Mouse (Mus musculus): Measurements from ENCODE around the gene Crk. TPM values are rescaled to one million over a fixed set of nuclear protein-coding genes. Genes with fewer than 3 reads are reported as not detected.

Crk gene
- polyA plus RNA-seq, 1 experiment from 2014 or later = 108 TPM

DNA sequence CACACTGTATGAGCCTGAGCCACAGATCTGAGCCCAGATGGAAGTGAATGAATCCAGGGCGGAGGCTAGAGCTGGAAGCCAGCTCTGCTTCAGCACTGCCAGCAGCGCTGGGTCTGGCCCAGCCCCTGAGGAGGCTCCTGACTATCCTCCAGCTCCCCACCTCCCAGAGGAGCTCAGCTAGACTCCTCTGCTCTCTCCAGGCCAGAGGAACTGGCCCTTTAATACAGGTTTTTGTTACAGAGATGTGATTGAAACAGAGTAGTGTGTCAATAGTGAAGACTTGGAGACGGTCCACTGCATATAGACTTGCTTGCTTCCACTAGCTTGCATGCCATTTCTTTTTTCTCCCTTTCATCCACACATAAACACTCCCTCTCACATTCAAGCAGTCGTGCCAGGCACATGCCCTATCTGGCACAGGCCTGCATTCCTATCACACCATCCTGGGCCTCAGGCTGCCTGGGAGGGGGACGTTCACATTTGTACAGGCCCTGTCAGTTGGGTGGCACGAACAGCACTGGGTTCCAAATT lies 31.3 kb upstream of the Crk start:
- WGBS = 57% methylated on average over 6 of the region's 6 CpGs
- no peak overlapping the region for H3K27ac ChIP-seq (ENCODE audit: low read length)
- H3K27me3 ChIP-seq (ENCODE audit: control insufficient read depth, insufficient read depth, low read depth, low read length) = no peaks in the 10 kb centered on the region
- H3K4me3 ChIP-seq (ENCODE audit: low read length) = no peak overlapping the region
- H3K9ac ChIP-seq (ENCODE audit: low read length) = no peak overlapping the region
- H3K9me3 ChIP-seq (ENCODE audit: control insufficient read depth, low read length) = no peaks in the 10 kb centered on the region
- ATAC-seq (ENCODE audit: low read depth) = no peak
- H3K4me1 ChIP-seq (replicated peaks; ENCODE audit: control insufficient read depth, insufficient read depth, low read length) = peaks cover 13% of the 10 kb centered on the region
- no peaks in the 10 kb centered on the region for H3K36me3 ChIP-seq (ENCODE audit: control insufficient read depth, insufficient read depth, low read length)
- no peak overlapping the region for H3K4me2 ChIP-seq (ENCODE audit: low read depth, low read length)

DNA sequence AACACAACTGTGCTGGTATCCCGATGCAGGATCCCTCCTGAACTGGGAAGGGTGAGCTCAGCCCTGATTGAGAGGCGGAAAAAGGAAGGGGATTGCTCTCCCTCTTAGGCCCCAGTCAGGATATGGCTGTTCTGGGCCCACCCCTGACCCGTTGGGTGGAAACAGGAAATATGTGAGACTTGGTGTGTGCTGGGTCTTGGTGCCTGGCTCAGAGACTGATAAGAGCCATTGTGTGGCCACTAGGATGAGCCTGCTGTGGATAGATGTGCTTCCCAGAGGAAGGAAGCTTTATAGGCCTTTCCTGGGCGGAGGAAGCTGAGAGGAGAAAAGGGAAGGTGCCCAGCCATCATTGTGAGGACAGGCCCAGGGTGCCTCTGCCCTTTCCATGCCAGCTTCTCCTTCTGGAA lies 29.9 kb upstream of the Crk start:
- Histone ChIP-seq H3K27ac (ENCODE audit: low read length) (peak overlapping the region; percentile 75), H3K9ac (ENCODE audit: low read length) (0 out of 2 replicates have a peak overlapping the region, but pooled peaks have one; percentile 14), H3K9me3 (ENCODE audit: control insufficient read depth, low read length) (no peaks in the 10 kb centered on the region), H3K4me1 (replicated peaks; ENCODE audit: control insufficient read depth, insufficient read depth, low read length) (peaks cover 22% of the 10 kb centered on the region), H3K4me3 (ENCODE audit: low read length) (no peak overlapping the region), H3K36me3 (ENCODE audit: control insufficient read depth, insufficient read depth, low read length) (no peaks in the 10 kb centered on the region), H3K27me3 (ENCODE audit: control insufficient read depth, insufficient read depth, low read depth, low read length) (no peaks in the 10 kb centered on the region), H3K4me2 (ENCODE audit: low read depth, low read length) (no peak overlapping the region)
- no peak for ATAC-seq (ENCODE audit: low read depth)
- WGBS = 63% methylated on average over 4 of the region's 4 CpGs

DNA sequence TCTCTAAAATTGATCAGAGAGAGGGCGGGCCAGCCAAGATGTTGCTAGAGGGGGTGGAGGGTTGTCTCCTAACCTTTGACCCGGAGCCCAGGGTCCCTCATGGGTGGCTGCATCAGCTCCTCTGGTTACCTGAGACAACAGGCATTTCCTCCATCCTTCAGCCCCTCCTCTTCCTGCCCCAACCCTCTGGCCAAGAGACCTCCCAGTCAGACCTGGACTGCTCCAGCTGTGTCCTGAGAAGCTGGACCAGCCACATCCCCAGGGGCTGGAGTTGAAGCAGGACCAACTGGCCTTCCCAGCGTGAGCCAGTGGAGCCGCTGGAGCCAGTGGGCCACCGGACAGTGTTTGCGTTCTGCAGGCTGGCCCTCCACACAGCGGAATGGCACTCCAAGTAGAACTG lies 28.7 kb upstream of the Crk start, which contains the start of gene Myo1c:
TSS of gene Myo1c (plus strand) at position 194 of the 400 bp plus-strand sequence.
- peak within 1 kb of the TSS; percentile 79 for H3K4me3 ChIP-seq (ENCODE audit: low read length)
- no peaks in the 10 kb centered on the region for H3K9me3 ChIP-seq (ENCODE audit: control insufficient read depth, low read length)
- no peaks in the 10 kb centered on the region for H3K27me3 ChIP-seq (ENCODE audit: control insufficient read depth, insufficient read depth, low read depth, low read length)
- no peaks in the 10 kb centered on the region for H3K36me3 ChIP-seq (ENCODE audit: control insufficient read depth, insufficient read depth, low read length)
- no peak for ATAC-seq (ENCODE audit: low read depth)
- peak within 1 kb of the TSS; percentile 97 for H3K27ac ChIP-seq (ENCODE audit: low read length)
- H3K4me1 ChIP-seq (replicated peaks; ENCODE audit: control insufficient read depth, insufficient read depth, low read length) = peaks cover 34% of the 10 kb centered on the region
- H3K4me2 ChIP-seq (ENCODE audit: low read depth, low read length) = peak within 1 kb of the TSS; percentile 81
- H3K9ac ChIP-seq (ENCODE audit: low read length) = peak within 1 kb of the TSS; percentile 90
- WGBS = 78% methylated on average over 7 of the region's 7 CpGs

DNA sequence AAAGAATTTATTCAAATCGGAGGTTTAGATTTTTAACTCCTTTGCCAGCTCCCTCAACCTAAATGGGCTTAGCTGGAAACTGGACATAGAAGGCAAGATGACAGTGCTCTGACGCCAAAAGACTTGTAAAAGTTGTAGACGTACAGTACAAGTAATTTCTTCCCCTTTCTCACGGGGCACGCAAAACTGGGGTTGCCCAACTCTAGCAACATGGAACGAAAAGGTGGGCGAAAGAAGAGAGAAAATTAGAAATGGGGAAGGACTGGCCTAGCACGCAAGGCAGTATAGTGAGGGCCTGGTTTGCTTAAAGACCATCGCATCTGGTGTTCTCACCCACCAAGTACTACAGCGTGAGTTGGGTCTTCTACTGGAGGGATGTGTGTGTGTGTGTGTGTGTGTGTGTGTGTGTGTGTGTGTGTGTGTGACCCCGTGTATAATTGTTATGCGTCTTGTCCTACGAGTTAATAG lies 28.1 kb upstream of the Crk start:
- no peak for ATAC-seq (ENCODE audit: low read depth)
- H3K36me3 ChIP-seq (ENCODE audit: control insufficient read depth, insufficient read depth, low read length) = no peaks in the 10 kb centered on the region
- H3K4me1 ChIP-seq (replicated peaks; ENCODE audit: control insufficient read depth, insufficient read depth, low read length) = peaks cover 37% of the 10 kb centered on the region
- peak overlapping the region; percentile 79 for H3K4me3 ChIP-seq (ENCODE audit: low read length)
- WGBS = 41% methylated on average over 13 of the region's 13 CpGs
- H3K4me2 ChIP-seq (ENCODE audit: low read depth, low read length) = peak overlapping the region; percentile 81
- H3K27ac ChIP-seq (ENCODE audit: low read length) = peak overlapping the region; percentile 97
- H3K9ac ChIP-seq (ENCODE audit: low read length) = peak overlapping the region; percentile 90
- H3K9me3 ChIP-seq (ENCODE audit: control insufficient read depth, low read length) = no peaks in the 10 kb centered on the region
- H3K27me3 ChIP-seq (ENCODE audit: control insufficient read depth, insufficient read depth, low read depth, low read length) = no peaks in the 10 kb centered on the region

DNA sequence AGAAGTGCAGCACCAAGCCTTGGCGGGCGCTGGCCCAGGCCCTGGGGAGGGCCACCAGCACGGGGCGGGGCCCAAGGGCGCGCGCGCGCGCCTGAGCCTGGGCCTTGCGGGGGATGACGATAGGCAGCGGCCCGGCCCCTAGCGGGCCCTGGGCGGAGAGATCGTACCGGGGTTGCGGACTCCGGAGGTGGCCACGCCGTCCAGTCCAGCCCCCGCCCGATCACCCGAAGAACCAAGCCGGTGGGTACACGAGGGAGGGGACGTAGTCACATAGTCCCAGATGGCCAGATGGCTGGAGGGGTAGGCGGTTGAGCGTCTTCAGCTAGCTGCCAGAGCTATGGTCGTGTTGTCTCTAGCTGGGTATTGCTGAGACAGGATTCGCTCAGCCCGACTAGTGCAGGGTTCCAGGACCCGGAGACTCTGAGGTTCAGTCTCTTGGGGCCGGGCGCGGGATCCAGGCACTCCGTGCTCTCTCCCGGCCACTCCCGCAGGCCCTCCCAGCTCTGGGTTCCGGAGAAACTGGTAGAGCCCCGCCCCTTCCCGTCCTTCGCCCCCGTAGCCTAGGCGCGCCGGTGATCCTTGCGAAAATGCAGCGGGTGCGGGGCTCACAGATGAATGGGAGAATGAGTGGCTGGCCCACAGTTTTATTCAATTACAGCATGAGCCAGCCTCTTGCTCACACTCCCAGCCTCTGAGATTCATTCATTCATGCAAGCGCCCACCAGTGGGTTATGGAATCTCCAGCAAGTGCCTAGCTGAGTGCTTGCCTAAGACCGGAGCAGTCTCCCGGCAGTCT lies 27.4 kb upstream of the Crk start:
- peak; percentile 72 for ATAC-seq (ENCODE audit: low read depth)
- H3K27ac ChIP-seq (ENCODE audit: low read length) = peak overlapping the region; percentile 97
- H3K4me2 ChIP-seq (ENCODE audit: low read depth, low read length) = peak overlapping the region; percentile 81
- no peaks in the 10 kb centered on the region for H3K27me3 ChIP-seq (ENCODE audit: control insufficient read depth, insufficient read depth, low read depth, low read length)
- peak overlapping the region; percentile 79 for H3K4me3 ChIP-seq (ENCODE audit: low read length)
- H3K36me3 ChIP-seq (ENCODE audit: control insufficient read depth, insufficient read depth, low read length) = no peaks in the 10 kb centered on the region
- under 1% methylated on average over 48 of the region's 54 CpGs for WGBS
- peaks cover 40% of the 10 kb centered on the region for H3K4me1 ChIP-seq (replicated peaks; ENCODE audit: control insufficient read depth, insufficient read depth, low read length)
- H3K9ac ChIP-seq (ENCODE audit: low read length) = peak overlapping the region; percentile 90
- no peaks in the 10 kb centered on the region for H3K9me3 ChIP-seq (ENCODE audit: control insufficient read depth, low read length)

DNA sequence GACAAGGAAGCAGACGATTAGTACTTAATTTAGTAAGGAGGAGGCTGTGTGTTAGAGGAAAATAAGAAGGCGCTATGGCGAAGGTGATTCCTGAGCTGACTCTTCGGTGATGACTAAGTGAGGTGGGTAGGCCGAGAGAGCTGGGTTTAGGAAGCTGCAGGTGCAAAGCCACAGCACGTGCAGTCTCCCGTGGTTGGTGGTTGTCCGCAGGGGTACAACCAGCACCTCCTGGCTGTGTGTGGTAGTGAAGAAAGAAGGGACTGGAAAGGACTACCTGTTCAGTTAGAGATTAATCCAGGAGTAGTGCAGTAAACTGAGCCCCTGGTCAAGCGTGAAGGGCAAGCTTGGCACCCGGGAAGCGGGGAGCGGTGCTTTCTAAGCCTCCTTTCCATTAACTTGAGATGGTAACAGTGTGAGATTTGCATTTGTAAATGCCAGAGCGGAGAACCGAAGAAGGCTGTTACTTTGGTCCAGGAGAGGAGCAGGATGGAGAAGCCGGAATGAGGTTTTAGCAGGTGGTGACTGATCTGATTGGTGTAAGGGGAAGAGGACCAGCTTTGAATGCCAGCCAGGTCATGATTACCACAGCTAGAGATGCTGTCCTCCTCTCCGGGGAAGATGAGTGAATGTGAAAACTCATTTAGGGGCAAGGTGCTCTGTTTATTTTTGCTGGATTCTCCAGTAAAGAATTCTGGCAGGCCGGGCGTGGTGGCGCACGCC lies 26.7 kb upstream of the Crk start:
- ATAC-seq (ENCODE audit: low read depth) = no peak
- H3K4me1 ChIP-seq (replicated peaks; ENCODE audit: control insufficient read depth, insufficient read depth, low read length) = peaks cover 47% of the 10 kb centered on the region

DNA sequence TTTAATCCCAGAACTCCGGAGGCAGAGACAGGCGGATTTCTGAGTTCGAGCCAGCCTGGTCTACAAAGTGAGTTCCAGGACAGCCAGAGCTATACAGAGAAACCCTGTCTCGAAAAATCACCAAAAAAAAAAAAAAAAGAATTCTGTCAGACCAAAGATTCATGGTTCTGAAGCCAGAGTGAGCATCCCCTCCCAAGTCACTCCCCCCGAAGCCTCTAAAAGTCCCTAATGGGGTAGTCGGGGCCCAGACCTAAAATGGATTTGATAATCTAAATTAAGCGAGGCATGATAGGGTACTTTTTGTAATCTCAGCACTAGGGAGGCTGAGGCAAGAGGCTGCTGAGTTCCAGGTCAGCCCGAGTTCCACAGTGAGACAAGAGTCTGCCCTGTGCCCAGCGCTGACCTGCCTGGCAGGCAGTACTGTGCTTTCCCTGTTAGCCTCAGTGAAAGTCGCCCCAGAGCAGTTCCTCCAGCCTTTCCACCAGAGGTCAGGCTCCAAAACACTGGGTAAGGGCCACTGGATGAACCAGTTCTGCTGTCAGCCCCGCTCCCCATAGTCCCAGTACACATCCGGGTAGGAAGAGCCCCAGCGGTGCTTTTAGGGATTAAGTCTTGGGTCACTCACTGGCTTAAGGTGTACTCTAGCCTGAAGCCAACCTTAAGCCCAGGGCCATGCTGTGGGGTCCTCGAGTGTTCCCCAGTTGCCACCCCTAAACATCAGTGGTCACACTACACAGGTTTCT lies 25.9 kb upstream of the Crk start:
- H3K4me1 ChIP-seq (replicated peaks; ENCODE audit: control insufficient read depth, insufficient read depth, low read length) = peaks cover 49% of the 10 kb centered on the region
- H3K4me2 ChIP-seq (ENCODE audit: low read depth, low read length) = peak overlapping the region; percentile 81
- H3K27ac ChIP-seq (ENCODE audit: low read length) = peak overlapping the region; percentile 97
- H3K9ac ChIP-seq (ENCODE audit: low read length) = peak overlapping the region; percentile 70
- H3K27me3 ChIP-seq (ENCODE audit: control insufficient read depth, insufficient read depth, low read depth, low read length) = no peaks in the 10 kb centered on the region
- H3K36me3 ChIP-seq (ENCODE audit: control insufficient read depth, insufficient read depth, low read length) = no peaks in the 10 kb centered on the region
- WGBS = 32% methylated on average over 14 of the region's 14 CpGs
- ATAC-seq (ENCODE audit: low read depth) = no peak
- H3K9me3 ChIP-seq (ENCODE audit: control insufficient read depth, low read length) = no peaks in the 10 kb centered on the region
- peak overlapping the region; percentile 62 for H3K4me3 ChIP-seq (ENCODE audit: low read length)

More for the DNA sequence above, 26.7 kb upstream of the Crk start:
- 21% methylated on average over 20 of the region's 20 CpGs for WGBS
- H3K27ac ChIP-seq (ENCODE audit: low read length) = peak overlapping the region; percentile 97
- peak overlapping the region; percentile 79 for H3K4me3 ChIP-seq (ENCODE audit: low read length)
- no peaks in the 10 kb centered on the region for H3K36me3 ChIP-seq (ENCODE audit: control insufficient read depth, insufficient read depth, low read length)
- H3K27me3 ChIP-seq (ENCODE audit: control insufficient read depth, insufficient read depth, low read depth, low read length) = no peaks in the 10 kb centered on the region
- peak overlapping the region; percentile 81 for H3K4me2 ChIP-seq (ENCODE audit: low read depth, low read length)
- H3K9me3 ChIP-seq (ENCODE audit: control insufficient read depth, low read length) = no peaks in the 10 kb centered on the region
- peak overlapping the region; percentile 90 for H3K9ac ChIP-seq (ENCODE audit: low read length)

DNA sequence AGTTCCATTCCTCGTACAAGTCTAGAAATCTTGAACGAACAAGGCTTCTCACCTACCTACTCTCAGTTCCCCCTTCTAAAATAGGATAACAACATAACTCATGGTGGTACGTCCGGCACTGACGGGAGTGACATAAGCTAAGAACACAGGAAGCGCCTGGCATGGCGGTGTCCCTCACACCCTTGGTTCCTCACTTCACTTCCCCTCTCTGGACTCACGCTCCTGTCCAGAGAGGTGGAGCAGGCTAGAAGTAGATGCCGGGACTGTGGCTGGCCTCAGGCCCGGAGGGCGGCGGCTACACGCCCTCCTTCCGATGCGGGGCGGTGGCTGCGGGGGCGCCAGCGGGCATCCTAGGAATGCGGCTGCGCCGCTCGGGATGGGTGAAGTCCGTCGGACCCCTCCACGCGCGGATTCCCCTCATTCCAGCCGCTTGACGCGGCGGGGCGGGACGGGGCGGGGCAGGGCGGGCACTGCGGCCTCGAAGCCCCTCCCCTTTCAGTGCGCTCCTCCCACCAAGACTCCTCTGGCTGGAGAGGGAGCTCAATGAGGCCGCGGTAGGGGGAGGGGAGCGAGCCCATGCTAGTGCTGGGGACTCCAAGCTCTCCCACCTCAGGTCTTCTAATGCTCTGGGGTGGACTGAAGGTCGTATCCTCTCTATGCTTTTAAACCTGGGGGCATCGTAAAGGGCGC lies 25.1 kb upstream of the Crk start:
- peak; percentile 70 for ATAC-seq (ENCODE audit: low read depth)
- under 1% methylated on average over 44 of the region's 45 CpGs for WGBS

More for the DNA sequence above, 25.1 kb upstream of the Crk start:
- Histone ChIP-seq H3K4me1 (replicated peaks; ENCODE audit: control insufficient read depth, insufficient read depth, low read length) (peaks cover 49% of the 10 kb centered on the region), H3K27me3 (ENCODE audit: control insufficient read depth, insufficient read depth, low read depth, low read length) (no peaks in the 10 kb centered on the region), H3K27ac (ENCODE audit: low read length) (peak overlapping the region; percentile 97), H3K9me3 (ENCODE audit: control insufficient read depth, low read length) (no peaks in the 10 kb centered on the region), H3K4me3 (ENCODE audit: low read length) (peak overlapping the region; percentile 62), H3K9ac (ENCODE audit: low read length) (peak overlapping the region; percentile 70), H3K36me3 (ENCODE audit: control insufficient read depth, insufficient read depth, low read length) (peaks cover 6% of the 10 kb centered on the region), H3K4me2 (ENCODE audit: low read depth, low read length) (peak overlapping the region; percentile 81)

Data from lung, embryonic 16.5 days (tissue).